Mouse (Mus musculus) kidney, postnatal 25 days (tissue): ENCODE measurements around the gene Sesn2.
A peak's percentile ranks its signal among the peaks of the same experiment; 100 is the strongest.
"Not testable (repeated sequence)": the region's sequence is repeated elsewhere in the genome, so short reads cannot be mapped to it uniquely, and the experiment has no call there.

Experiments
- DNase-seq, 2 experiments: peaks; one replicate each; pipeline ENCODE4 v3.0.0; 2021; ENCODE audit warnings: mixed read lengths in 2 of 2

The Sesn2 gene

GRCm38 (mm10) chr4:132513395-132514273 lies 3.3 kb upstream of the Sesn2 start:
- no peak for DNase-seq

- no peak for DNase-seq
These were observed 1.8 kb upstream of the Sesn2 start for GRCm38 (mm10) chr4:132512080-132512479.

GRCm38 (mm10) chr4:132509621-132510296 lies 542 bp downstream of the Sesn2 start:
- DNase-seq, result peak; percentile 91 to 96

GRCm38 (mm10) chr4:132507210-132507609 lies 3.1 kb downstream of the Sesn2 start:
- DNase-seq, result peak in 1 of 2 experiments; percentile 63

GRCm38 (mm10) chr4:132506250-132506649 lies 4.1 kb downstream of the Sesn2 start:
- no peak for DNase-seq

- DNase-seq, result no peak
These were observed 4.5 kb downstream of the Sesn2 start for GRCm38 (mm10) chr4:132505800-132506199.

GRCm38 (mm10) chr4:132505034-132505738 lies 5.1 kb downstream of the Sesn2 start:
- DNase-seq, result peak in 1 of 2 experiments; percentile 39

GRCm38 (mm10) chr4:132503344-132503743 lies 7.0 kb downstream of the Sesn2 start:
- DNase-seq, result no peak

- no peak for DNase-seq
These were observed 8.7 kb downstream of the Sesn2 start for GRCm38 (mm10) chr4:132501639-132502038.

- no peak for DNase-seq
These were observed 15.9 kb downstream of the Sesn2 start for GRCm38 (mm10) chr4:132494271-132494918.

GRCm38 (mm10) chr4:132492178-132493060 lies 17.9 kb downstream of the Sesn2 start:
- peak; percentile 68 to 73 for DNase-seq

GRCm38 (mm10) chr4:132491748-132492147 lies 18.6 kb downstream of the Sesn2 start:
- DNase-seq, result peak; percentile 88 to 93

- no peak for DNase-seq
These were observed 19.2 kb downstream of the Sesn2 start for GRCm38 (mm10) chr4:132491057-132491456.

GRCm38 (mm10) chr4:132490273-132491010 lies 19.9 kb downstream of the Sesn2 start:
- DNase-seq, result no peak

GRCm38 (mm10) chr4:132488976-132489375 lies 21.3 kb downstream of the Sesn2 start:
- DNase-seq, result no peak

- DNase-seq, result no peak
These were observed 21.8 kb downstream of the Sesn2 start for GRCm38 (mm10) chr4:132488521-132488920.

- DNase-seq, result peak; percentile 54 to 82
These were observed 25.5 kb downstream of the Sesn2 start for GRCm38 (mm10) chr4:132484820-132485219.

GRCm38 (mm10) chr4:132484231-132484630 lies 26.1 kb downstream of the Sesn2 start:
- no peak for DNase-seq

GRCm38 (mm10) chr4:132482956-132483608 lies 27.2 kb downstream of the Sesn2 start:
- DNase-seq, result peak; percentile 92 to 94

GRCm38 (mm10) chr4:132482104-132482503 lies 28.2 kb downstream of the Sesn2 start:
- DNase-seq, result not testable (repeated sequence)
